ENCODE assay signal across 12 mouse cellular contexts in genomic region chr4:145280966-145281365, GRCm38 (mm10). TPM values are rescaled to one million over a fixed set of nuclear protein-coding genes. Genes with fewer than 3 reads are reported as not detected.
DNase-seq lines count a peak whose midpoint lies in the region; ATAC-seq and TF ChIP-seq lines count a peak whose summit lies in the region.
"Had no signal": no experiment of that assay in that cellular context is flagged by ENCODE, and none has a peak within 500 bp of the region (broad histone marks: within the 10 kb centered on the region; RNA-seq: fewer than 3 reads in every experiment).

No protein-coding gene starts in this region.

- 60% methylated on average over 6 of the region's 6 CpGs for WGBS in kidney, embryonic 14.5 days
- 78% methylated on average over 6 of the region's 6 CpGs for WGBS in lung, postnatal 0 days

- no peak for ATAC-seq in kidney, embryonic 14.5 days (ENCODE audit: low FRiP score, low TSS enrichment)
- peak; percentile 63 for ATAC-seq in lung, postnatal 0 days
- no peak for ATAC-seq in megakaryocyte-erythroid progenitor cell, adult 5-6 weeks (replicated peaks; ENCODE audit: low FRiP score, low TSS enrichment, poor library complexity, severe bottlenecking)
- ATAC-seq: Patski had no signal

- DNase-seq in kidney, adult 11 months: peak; percentile 88
- peak; percentile 42 for DNase-seq in adrenal gland, postnatal 25 days
- peak; percentile 30 for DNase-seq in kidney, postnatal 10 days
- peak; percentile 68 for DNase-seq in lung, postnatal 0 days (ENCODE audit: low spot score)
- DNase-seq in cerebellum, adult 9-11 months: no peak
- DNase-seq in left cerebral cortex, postnatal 14 days (ENCODE audit: low spot score in 2 of 2): no peak
- DNase-seq: cerebellum, postnatal 14 days had no signal

- no peaks in the 10 kb centered on the region for H3K4me1 ChIP-seq in kidney, embryonic 14.5 days (ENCODE audit: control insufficient read depth, insufficient read depth, low read length)
- no peaks in the 10 kb centered on the region for H3K4me1 ChIP-seq in lung, postnatal 0 days (ENCODE audit: insufficient read depth, low read depth, low read length)
- H3K4me1 ChIP-seq: embryonic facial prominence, embryonic 15.5 days had no signal

- no peak overlapping the region for H3K4me2 ChIP-seq in kidney, embryonic 14.5 days (replicated peaks; ENCODE audit: low read depth, low read length)
- H3K4me2 ChIP-seq in lung, postnatal 0 days (replicated peaks; ENCODE audit: low read depth, low read length): no peak overlapping the region
- H3K4me2 ChIP-seq: embryonic facial prominence, embryonic 15.5 days had no signal

- intact Hi-C loops in left cerebral cortex, postnatal 14 days (cut with DNase I): no loop called here

- TF ChIP-seq CTCF in lung, postnatal 0 days (IDR thresholded peaks at IDR 0.05): no peak

- H3K27me3 ChIP-seq in kidney, embryonic 14.5 days (ENCODE audit: control insufficient read depth, insufficient read depth, low read length): no peaks in the 10 kb centered on the region
- no peaks in the 10 kb centered on the region for H3K27me3 ChIP-seq in lung, postnatal 0 days (replicated peaks; ENCODE audit: insufficient read depth, low read length)
- H3K27me3 ChIP-seq: embryonic facial prominence, embryonic 15.5 days; Patski had no signal

- H3K9ac ChIP-seq in kidney, embryonic 14.5 days (ENCODE audit: low read depth, low read length): no peak overlapping the region
- H3K9ac ChIP-seq in lung, postnatal 0 days (replicated peaks; ENCODE audit: low read depth): no peak overlapping the region
- H3K9ac ChIP-seq: embryonic facial prominence, embryonic 15.5 days had no signal

- no peaks in the 10 kb centered on the region for H3K36me3 ChIP-seq in kidney, embryonic 14.5 days (ENCODE audit: control insufficient read depth, insufficient read depth, low read length)
- H3K36me3 ChIP-seq in lung, postnatal 0 days (ENCODE audit: insufficient read depth, low read length): no peaks in the 10 kb centered on the region
- H3K36me3 ChIP-seq: embryonic facial prominence, embryonic 15.5 days had no signal

- no peak overlapping the region for H3K4me3 ChIP-seq in kidney, embryonic 14.5 days (ENCODE audit: low read length)
- H3K4me3 ChIP-seq in lung, postnatal 0 days (ENCODE audit: low read depth, low read length): no peak overlapping the region
- H3K4me3 ChIP-seq: embryonic facial prominence, embryonic 15.5 days had no signal

- H3K27ac ChIP-seq in kidney, embryonic 14.5 days (ENCODE audit: low read depth, low read length): no peak overlapping the region
- H3K27ac ChIP-seq in lung, postnatal 0 days (ENCODE audit: low read length): no peak overlapping the region
- H3K27ac ChIP-seq: embryonic facial prominence, embryonic 15.5 days; macrophage had no signal

- TF ChIP-seq EP300 in lung, postnatal 0 days (IDR thresholded peaks at IDR 0.05): 0 out of 2 replicates have a peak, but pooled peaks have one; percentile 44

- H3K9me3 ChIP-seq in kidney, embryonic 14.5 days (ENCODE audit: control insufficient read depth, low read length): no peaks in the 10 kb centered on the region
- H3K9me3 ChIP-seq in lung, postnatal 0 days (ENCODE audit: low read length): no peaks in the 10 kb centered on the region
- H3K9me3 ChIP-seq: embryonic facial prominence, embryonic 15.5 days had no signal

RNA-seq across cellular contexts. Expression of gene Tnfrsf8, which starts 34.0 kb away (rescaled TPM):
- 0.24 and 0.29 TPM in 2 replicates for polyA plus RNA-seq in kidney, embryonic 14.5 days (2014; fragmentation: Nextera tagmentation; extraction: Ambion mirVana)
- 0.29 and 0.43 TPM in 2 replicates for total RNA-seq in adrenal gland, postnatal 25 days (2021)
- 0.05 and 0.12 TPM in 2 replicates for polyA plus RNA-seq in lung, postnatal 0 days (2015; fragmentation: Nextera tagmentation; extraction: Ambion mirVana)
- total RNA-seq in left cerebral cortex, postnatal 14 days (2021): 1 to 10 TPM in 1 of 2 experiments, under 1 TPM in 1; 0.68 to 1.2 TPM
- 0.31 TPM in 1 of 2 replicates, not detected in the other for total RNA-seq in megakaryocyte-erythroid progenitor cell, adult 5-6 weeks (2014; fragmentation: Nextera tagmentation)
- total RNA-seq in megakaryocyte-erythroid progenitor cell, adult 5-6 weeks (2017): not detected in 2 replicates

RNA-seq across cellular contexts. Expression of gene Tnfrsf1b, which starts 34.3 kb away (rescaled TPM):
- 0.97 and 3.0 TPM in 2 replicates for polyA plus RNA-seq in kidney, embryonic 14.5 days (2014; fragmentation: Nextera tagmentation; extraction: Ambion mirVana)
- total RNA-seq in adrenal gland, postnatal 25 days (2021): 4.9 and 7.2 TPM in 2 replicates
- polyA plus RNA-seq in lung, postnatal 0 days (2015; fragmentation: Nextera tagmentation; extraction: Ambion mirVana): 8.4 and 9.1 TPM in 2 replicates
- 1 to 10 TPM; 2.8 to 3.1 TPM for total RNA-seq in left cerebral cortex, postnatal 14 days (2021)
- 2.3 and 4.9 TPM in 2 replicates for total RNA-seq in megakaryocyte-erythroid progenitor cell, adult 5-6 weeks (2014; fragmentation: Nextera tagmentation)
- 1.9 and 3.7 TPM in 2 replicates for total RNA-seq in megakaryocyte-erythroid progenitor cell, adult 5-6 weeks (2017)

Comparison
In these comparisons a context has a peak if more than half of its experiments do, and no peak if none do; other contexts are left out.
1. DNase-seq: peak in kidney, adult 11 months (single experiment), adrenal gland, postnatal 25 days (single experiment), kidney, postnatal 10 days (single experiment) and lung, postnatal 0 days (single experiment); none in cerebellum, adult 9-11 months (single experiment) and left cerebral cortex, postnatal 14 days (0 of 2).